Mouse (Mus musculus) gastrocnemius, adult 8-10 months (tissue): ENCODE results near the gene BC067074. TPM values are rescaled to one million over a fixed set of nuclear protein-coding genes. Genes with fewer than 3 reads are reported as not detected.

Experiments
- total RNA-seq, 4 experiments: library from RNA; stranded (reverse); gene quantifications; 2 replicates each; pipeline ENCODE4 v1.2.4; 2022

Gene BC067074
- total RNA-seq, 4 experiments from 2014 or later, result 0.77 to 1.1 (median 0.90) TPM

Other genes with a start within 250 kb of the BC067074 start
- 1 to 10 TPM; 2.9 to 5.1 (median 4.2) TPM for gene Gpx8, start 246.7 kb upstream of the BC067074 start, total RNA-seq
- gene Gzma, start 192.2 kb upstream of the BC067074 start, total RNA-seq, result not detected
- gene Esm1, start 83.5 kb upstream of the BC067074 start, total RNA-seq, result under 1 TPM in 3 of 4 experiments, not detected in 1; 0.29 to 0.49 (median 0.43) TPM
- gene Gzmk, start 67.3 kb upstream of the BC067074 start, total RNA-seq, result not detected